Mouse (Mus musculus) hindbrain, postnatal 0 days (tissue): ENCODE measurements around the gene Lgals4. TPM values are rescaled to one million over a fixed set of nuclear protein-coding genes. Genes with fewer than 3 reads are reported as not detected.
A peak's percentile ranks its signal among the peaks of the same experiment; 100 is the strongest.
"Not testable (repeated sequence)": the region's sequence is repeated elsewhere in the genome, so short reads cannot be mapped to it uniquely, and the experiment has no call there.

Source experiments
- ATAC-seq: fragments of 200-750 bp; cut with Nextera tagmentation; 2 replicates; pipeline ENCODE4 v1.8.0; 2017; ENCODE audit warnings: mild to moderate bottlenecking, moderate TSS enrichment, moderate library complexity
- DNase-seq: peaks from one replicate; pipeline ENCODE4 v3.0.0-alpha.2; 2015; ENCODE audit warnings: low spot score
- H3K27ac ChIP-seq: fragments of 300-500 bp; sonication (generic); 2 replicates; pipeline ENCODE4 v1.5.1; 2014; ENCODE audit warnings: mild to moderate bottlenecking
- H3K27me3 ChIP-seq: fragments of 300-500 bp; sonication (generic); 2 replicates; pipeline ENCODE4 v1.6.1; 2014; ENCODE audit warnings: low read length, mixed read lengths; ENCODE audit not compliant: insufficient read depth
- H3K36me3 ChIP-seq: fragments of 300-500 bp; sonication (generic); 2 replicates; pipeline ENCODE4 v1.6.1; 2014; ENCODE audit warnings: low read length, mixed read lengths; ENCODE audit not compliant: insufficient read depth
- H3K4me1 ChIP-seq: fragments of 300-500 bp; sonication (generic); 2 replicates; pipeline ENCODE4 v1.6.1; 2014; ENCODE audit warnings: antibody characterized with exemption, low read length, mixed read lengths; ENCODE audit not compliant: insufficient read depth
- H3K4me2 ChIP-seq: fragments of 300-500 bp; sonication (generic); 2 replicates; pipeline ENCODE4 v1.6.1; 2014; ENCODE audit warnings: low read depth, mild to moderate bottlenecking, low read length, moderate library complexity, mixed read lengths
- H3K4me3 ChIP-seq: fragments of 300-500 bp; sonication (generic); 2 replicates; pipeline ENCODE4 v1.5.1; 2014; ENCODE audit warnings: low read length
- H3K9ac ChIP-seq: fragments of 300-500 bp; sonication (generic); replicated peaks from 2 replicates; pipeline ENCODE4 v1.6.1; 2014; ENCODE audit warnings: mild to moderate bottlenecking, low read length, moderate library complexity, mixed read lengths
- H3K9me3 ChIP-seq: fragments of 300-500 bp; sonication (generic); 2 replicates; pipeline ENCODE4 v1.6.1; 2016; ENCODE audit warnings: low read length, mixed read lengths
- CTCF ChIP-seq: IDR thresholded peaks from 2 replicates; pipeline ENCODE4 v1.5.1; 2016; ENCODE audit warnings: antibody characterized with exemption, control low read depth, low read depth
- WGBS: fragments of 180-500 bp; shearing (Covaris S2); extraction: QIAGEN DNeasy Blood & Tissue Kit; methylation state at CpG from one replicate; pipeline ENCODE4 v1.1.7; 2014; 5-methylcytosine and 5-hydroxymethylcytosine counted together
- polyA plus RNA-seq: library from polyadenylated mRNA; unstranded; fragments of >200 nt; fragmentation: Nextera tagmentation; extraction: Ambion mirVana; gene quantifications from 2 replicates; pipeline ENCODE4 v1.2.1, GENCODE M21; 2015
- total RNA-seq: library from RNA; depleted of rRNA; stranded (reverse); fragments of >200 nt; gene quantifications from 2 replicates; pipeline ENCODE4 v1.2.3, GENCODE M21; 2014; rRNA removed

Gene Lgals4
- total and polyA plus RNA-seq, 2 experiments from 2014 or later = 5.8 to 8.4 TPM

DNA sequence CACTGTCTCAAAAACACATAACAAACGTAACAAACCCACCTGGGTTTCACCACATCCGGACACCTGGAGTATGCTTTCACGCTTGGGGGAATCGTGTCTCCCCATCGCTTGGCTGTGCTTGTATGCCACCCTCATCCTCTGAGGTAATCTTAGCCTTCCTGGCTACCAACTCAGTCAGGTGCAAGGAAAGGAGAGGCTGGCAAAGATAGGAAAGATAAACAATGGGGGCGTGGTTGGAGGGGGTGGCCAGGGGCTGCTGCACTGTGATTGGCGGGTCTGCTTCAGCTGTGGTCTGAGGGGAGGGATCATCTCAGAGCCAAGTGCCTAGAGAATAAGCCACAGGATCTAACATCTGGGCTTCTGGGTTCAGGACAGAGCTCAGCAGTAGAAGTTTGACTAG is 46.0 kb downstream of the Lgals4 start:
- Histone ChIP-seq H3K4me1 (no peaks in the 10 kb centered on the region), H3K4me3 (no peak overlapping the region), H3K36me3 (no peaks in the 10 kb centered on the region), H3K9me3 (no peaks in the 10 kb centered on the region), H3K27me3 (no peaks in the 10 kb centered on the region), H3K4me2 (no peak overlapping the region), H3K27ac (no peak overlapping the region), H3K9ac (no peak overlapping the region)
- no peak for TF ChIP-seq CTCF
- DNase-seq (no peak), ATAC-seq (no peak)
- 73% methylated on average over 7 of the region's 7 CpGs for WGBS

DNA sequence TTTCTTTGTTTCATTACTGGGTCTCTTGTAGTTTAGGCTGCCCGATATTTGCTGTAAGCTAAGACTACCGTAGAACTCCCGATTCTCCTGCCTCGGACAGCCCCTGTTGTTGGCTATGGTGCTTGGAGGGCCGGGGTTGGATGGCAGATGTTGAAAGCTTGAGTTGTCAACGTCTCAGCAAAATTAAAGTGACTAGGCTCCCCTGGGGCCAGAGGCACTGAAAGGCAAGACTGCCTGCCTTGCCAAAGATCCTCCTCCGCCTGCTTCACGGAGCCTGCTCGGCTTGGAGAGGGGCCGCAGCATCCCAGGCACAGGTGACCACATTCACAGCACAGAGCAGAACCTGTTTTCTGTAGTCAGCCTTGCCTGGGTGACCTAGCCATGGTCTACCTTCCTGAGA is 46.9 kb downstream of the Lgals4 start:
- Histone ChIP-seq H3K9ac (no peak overlapping the region), H3K4me3 (no peak overlapping the region), H3K4me2 (no peak overlapping the region), H3K27ac (no peak overlapping the region), H3K9me3 (no peaks in the 10 kb centered on the region), H3K4me1 (no peaks in the 10 kb centered on the region), H3K27me3 (no peaks in the 10 kb centered on the region), H3K36me3 (no peaks in the 10 kb centered on the region)
- peak; percentile 46 for DNase-seq
- TF ChIP-seq CTCF = no peak
- 51% methylated on average over 10 of the region's 10 CpGs for WGBS
- ATAC-seq = no peak

DNA sequence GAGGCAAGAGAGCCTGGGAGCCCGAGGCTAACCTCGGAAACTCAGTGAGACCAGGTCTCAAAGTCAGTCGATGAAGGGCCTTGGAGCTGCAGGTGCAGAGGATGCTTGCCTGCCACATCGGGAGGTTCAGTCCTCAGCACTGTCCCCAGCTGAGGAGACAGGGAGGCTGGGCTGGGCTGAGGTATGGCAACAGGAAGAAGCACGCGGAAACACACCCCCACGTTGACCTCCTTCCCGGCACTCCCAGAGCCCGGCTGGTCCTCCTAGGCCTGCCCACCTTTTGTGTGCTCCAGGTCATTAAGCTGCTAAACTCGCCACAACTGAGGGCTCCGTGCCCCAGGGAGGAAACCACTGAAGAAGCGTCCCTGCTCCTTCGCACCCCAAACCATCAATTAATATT is 47.5 kb downstream of the Lgals4 start, which contains the start of gene Capn12:
Gene Capn12, plus strand, starts transcription at position 224 of the 400 bp plus-strand sequence.
- 39% methylated on average over 13 of the region's 13 CpGs for WGBS
- no peak within 1 kb of the TSS for H3K27ac ChIP-seq
- no peaks in the 10 kb centered on the region for H3K36me3 ChIP-seq
- no peak within 1 kb of the TSS for H3K9ac ChIP-seq
- H3K4me2 ChIP-seq = no peak within 1 kb of the TSS
- TF ChIP-seq CTCF = no peak
- no peak within 1 kb of the TSS for H3K4me3 ChIP-seq
- no peaks in the 10 kb centered on the region for H3K27me3 ChIP-seq
- H3K4me1 ChIP-seq = no peaks in the 10 kb centered on the region
- no peak for ATAC-seq
- no peaks in the 10 kb centered on the region for H3K9me3 ChIP-seq
- no peak for DNase-seq

DNA sequence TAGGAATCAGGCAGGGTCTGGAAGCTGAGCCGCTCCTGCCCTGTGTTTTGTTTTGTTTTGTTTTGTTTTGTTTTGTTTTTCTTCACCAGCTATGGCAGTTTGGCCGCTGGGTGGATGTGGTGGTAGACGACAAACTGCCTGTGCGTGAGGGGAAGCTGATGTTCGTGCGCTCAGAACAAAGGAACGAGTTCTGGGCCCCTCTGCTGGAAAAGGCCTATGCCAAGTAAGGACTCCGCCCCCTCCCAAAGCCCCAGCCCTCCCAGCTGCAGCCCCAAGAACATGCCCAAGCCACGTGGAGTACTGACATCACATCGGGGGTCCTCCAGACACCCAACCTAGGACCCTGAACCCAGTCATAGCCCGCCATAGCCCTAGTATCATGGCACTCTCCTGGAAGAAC is 49.4 kb downstream of the Lgals4 start:
- Histone ChIP-seq H3K36me3 (no peaks in the 10 kb centered on the region), H3K4me2 (no peak overlapping the region), H3K9ac (no peak overlapping the region), H3K4me3 (no peak overlapping the region), H3K27ac (no peak overlapping the region), H3K27me3 (peaks cover 9% of the 10 kb centered on the region), H3K9me3 (no peaks in the 10 kb centered on the region), H3K4me1 (no peaks in the 10 kb centered on the region)
- no peak for TF ChIP-seq CTCF
- DNase-seq = no peak
- 78% methylated on average over 11 of the region's 11 CpGs for WGBS
- ATAC-seq = no peak

DNA sequence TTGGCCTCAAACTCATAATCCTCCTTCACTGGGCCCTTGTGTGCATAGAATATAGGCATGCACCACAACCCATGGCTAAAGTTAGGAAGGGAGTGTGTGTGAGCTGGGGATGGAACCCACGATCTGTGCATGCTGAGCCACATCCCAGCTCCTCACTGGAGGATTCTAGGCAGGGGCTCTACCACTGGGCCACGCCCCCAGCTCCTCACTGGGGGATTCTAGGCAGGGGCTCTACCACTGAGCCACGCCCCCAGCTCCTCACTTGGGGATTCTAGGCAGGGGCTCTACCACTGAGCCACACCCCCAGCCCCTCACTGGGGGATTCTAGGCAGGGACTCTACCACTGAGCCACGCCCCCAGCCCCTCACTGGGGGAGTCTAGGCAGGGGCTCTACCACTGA is 50.0 kb downstream of the Lgals4 start:
- not testable (repeated sequence) for H3K4me2 ChIP-seq, H3K9me3 ChIP-seq, H3K4me1 ChIP-seq, H3K4me3 ChIP-seq, H3K9ac ChIP-seq, DNase-seq, ATAC-seq, H3K36me3 ChIP-seq, H3K27me3 ChIP-seq, H3K27ac ChIP-seq
- WGBS = 88% methylated on average over 4 of the region's 4 CpGs

DNA sequence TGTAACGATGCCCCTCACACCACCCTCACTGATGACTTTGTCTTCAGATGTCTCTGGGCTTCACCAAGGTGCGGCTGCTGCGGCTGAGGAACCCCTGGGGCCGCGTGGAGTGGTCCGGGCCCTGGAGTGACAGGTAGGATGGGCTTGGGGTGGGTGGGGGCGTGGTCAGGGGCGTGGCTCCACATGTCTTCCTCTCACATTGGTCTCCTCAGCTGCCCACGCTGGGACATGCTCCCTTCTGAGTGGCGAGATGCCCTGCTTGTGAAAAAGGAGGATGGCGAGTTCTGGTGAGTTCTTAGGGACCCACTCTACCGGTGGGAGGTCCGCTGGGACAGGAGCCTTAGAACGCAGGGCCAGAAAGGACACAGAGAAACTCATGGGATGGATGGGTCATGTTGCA is 52.8 kb downstream of the Lgals4 start:
- ATAC-seq = 0 out of 2 replicates have a peak, but pooled peaks have one; percentile 43
- Histone ChIP-seq H3K9me3 (no peaks in the 10 kb centered on the region), H3K9ac (no peak overlapping the region), H3K27ac (no peak overlapping the region), H3K4me2 (no peak overlapping the region), H3K36me3 (no peaks in the 10 kb centered on the region), H3K4me1 (0 out of 2 replicates have a peak, but pooled peaks cover 4% of the 10 kb centered on the region), H3K4me3 (no peak overlapping the region), H3K27me3 (peaks cover 10% of the 10 kb centered on the region)
- 27% methylated on average over 14 of the region's 14 CpGs for WGBS
- no peak for TF ChIP-seq CTCF
- DNase-seq = no peak

DNA sequence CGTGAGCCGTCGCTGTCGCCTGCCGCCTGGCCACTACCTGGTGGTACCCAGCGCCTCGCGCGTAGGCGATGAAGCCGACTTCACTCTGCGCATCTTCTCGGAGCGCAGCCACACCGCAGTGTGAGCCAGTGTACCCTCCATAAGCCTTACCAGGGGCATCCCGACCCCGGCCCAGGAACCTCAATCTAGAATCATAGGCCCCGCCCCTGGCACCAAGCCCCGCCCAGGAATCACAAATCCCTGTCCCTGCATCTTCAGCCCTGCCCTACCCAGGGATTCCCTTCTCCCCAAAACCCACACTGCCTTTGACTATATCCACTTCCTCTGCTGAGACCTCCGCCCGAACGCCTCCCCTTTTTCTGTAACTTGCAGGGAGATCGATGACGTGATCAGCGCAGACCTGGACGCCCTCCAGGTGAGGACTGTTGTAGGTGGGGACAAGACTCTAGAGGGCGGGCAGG is 55.1 kb downstream of the Lgals4 start:
- Histone ChIP-seq H3K27ac (no peak overlapping the region), H3K27me3 (peaks cover 10% of the 10 kb centered on the region), H3K9me3 (no peaks in the 10 kb centered on the region), H3K36me3 (peaks cover 17% of the 10 kb centered on the region), H3K4me3 (peak overlapping the region; percentile 31), H3K4me2 (peak overlapping the region; percentile 50), H3K4me1 (0 out of 2 replicates have a peak, but pooled peaks cover 4% of the 10 kb centered on the region), H3K9ac (peak overlapping the region; percentile 41; the same call in 1 of the 2 replicates)
- 5% methylated on average over 27 of the region's 27 CpGs for WGBS
- DNase-seq (peak; percentile 24), ATAC-seq (peak; percentile 30; the same call in 1 of the 2 replicates)
- no peak for TF ChIP-seq CTCF

Other genes starting within 250 kb of the Lgals4 start
- 58.8 and 60.5 TPM in 2 replicates for gene Samd4b, start 235.7 kb upstream of the Lgals4 start, total RNA-seq
- 17.7 and 19.7 TPM in 2 replicates for gene Samd4b, start 235.7 kb upstream of the Lgals4 start, polyA plus RNA-seq
- gene Pak4, start 235.7 kb upstream of the Lgals4 start, total RNA-seq = 14.8 and 20.3 TPM in 2 replicates
- gene Pak4, start 235.7 kb upstream of the Lgals4 start, polyA plus RNA-seq = 13.2 and 14.0 TPM in 2 replicates
- 0.25 and 1.2 TPM in 2 replicates for gene Acp7, start 202.5 kb upstream of the Lgals4 start, total RNA-seq
- gene Acp7, start 202.5 kb upstream of the Lgals4 start, polyA plus RNA-seq = 0.28 and 0.56 TPM in 2 replicates
- gene Fbxo27, start 141.0 kb upstream of the Lgals4 start, total RNA-seq = 5.0 and 6.1 TPM in 2 replicates
- 9.0 and 10.2 TPM in 2 replicates for gene Fbxo27, start 141.0 kb upstream of the Lgals4 start, polyA plus RNA-seq
- gene Fbxo17, start 117.0 kb upstream of the Lgals4 start, total RNA-seq = 3.7 and 5.0 TPM in 2 replicates
- gene Fbxo17, start 117.0 kb upstream of the Lgals4 start, polyA plus RNA-seq = 6.5 and 7.7 TPM in 2 replicates
- gene Mrps12, start 92.0 kb upstream of the Lgals4 start, total RNA-seq = 66.4 and 90.3 TPM in 2 replicates
- gene Mrps12, start 92.0 kb upstream of the Lgals4 start, polyA plus RNA-seq = 110 and 111 TPM in 2 replicates
- 17.3 and 17.9 TPM in 2 replicates for gene Sars2, start 91.9 kb upstream of the Lgals4 start, total RNA-seq
- 18.9 and 20.2 TPM in 2 replicates for gene Sars2, start 91.9 kb upstream of the Lgals4 start, polyA plus RNA-seq
- gene Ccer2, start 77.7 kb upstream of the Lgals4 start, total RNA-seq = not detected in 2 replicates
- gene Ccer2, start 77.7 kb upstream of the Lgals4 start, polyA plus RNA-seq = 1.4 and 1.9 TPM in 2 replicates
- gene Sirt2, start 67.1 kb upstream of the Lgals4 start, total RNA-seq = 92.6 and 95.5 TPM in 2 replicates
- 147 and 160 TPM in 2 replicates for gene Sirt2, start 67.1 kb upstream of the Lgals4 start, polyA plus RNA-seq
- 18.2 and 22.7 TPM in 2 replicates for gene Nfkbib, start 66.3 kb upstream of the Lgals4 start, total RNA-seq
- 59.7 and 67.9 TPM in 2 replicates for gene Nfkbib, start 66.3 kb upstream of the Lgals4 start, polyA plus RNA-seq
- gene Rinl, start 44.9 kb upstream of the Lgals4 start, total RNA-seq = 1.2 TPM in 2 replicates
- gene Rinl, start 44.9 kb upstream of the Lgals4 start, polyA plus RNA-seq = 1.4 and 2.0 TPM in 2 replicates
- 233 and 275 TPM in 2 replicates for gene Hnrnpl, start 25.3 kb upstream of the Lgals4 start, total RNA-seq
- 179 and 191 TPM in 2 replicates for gene Hnrnpl, start 25.3 kb upstream of the Lgals4 start, polyA plus RNA-seq
- gene Ech1, start 8.6 kb upstream of the Lgals4 start, total RNA-seq = 95.5 and 131 TPM in 2 replicates
- 122 and 127 TPM in 2 replicates for gene Ech1, start 8.6 kb upstream of the Lgals4 start, polyA plus RNA-seq
- gene Lgals7, start 30.0 kb downstream of the Lgals4 start, total RNA-seq = 1.1 TPM in 1 of 2 replicates, not detected in the other
- gene Lgals7, start 30.0 kb downstream of the Lgals4 start, polyA plus RNA-seq = 3.7 and 5.0 TPM in 2 replicates
- gene Capn12, start 47.6 kb downstream of the Lgals4 start, total RNA-seq = 0.07 TPM in 1 of 2 replicates, not detected in the other
- gene Capn12, start 47.6 kb downstream of the Lgals4 start, polyA plus RNA-seq = 0.53 and 0.62 TPM in 2 replicates
- 81.3 and 85.7 TPM in 2 replicates for gene Actn4, start 128.5 kb downstream of the Lgals4 start, total RNA-seq
- 114 and 115 TPM in 2 replicates for gene Actn4, start 128.5 kb downstream of the Lgals4 start, polyA plus RNA-seq
- 347 and 472 TPM in 2 replicates for gene Eif3k, start 148.0 kb downstream of the Lgals4 start, total RNA-seq
- gene Eif3k, start 148.0 kb downstream of the Lgals4 start, polyA plus RNA-seq = 309 TPM in 2 replicates
- 4.1 and 5.8 TPM in 2 replicates for gene Map4k1, start 148.2 kb downstream of the Lgals4 start, total RNA-seq
- gene Map4k1, start 148.2 kb downstream of the Lgals4 start, polyA plus RNA-seq = 12.5 and 15.0 TPM in 2 replicates